Mouse (Mus musculus) gastrocnemius, postnatal 10 days (tissue): ENCODE results near the gene Ash1l. TPM values are rescaled to one million over a fixed set of nuclear protein-coding genes. Genes with fewer than 3 reads are reported as not detected.
A peak's percentile ranks its signal among the peaks of the same experiment; 100 is the strongest.

ENCODE experiments used
- DNase-seq: peaks from one replicate; pipeline ENCODE4 v3.0.0; 2021; ENCODE audit warnings: mixed read lengths
- total RNA-seq, 2 experiments: library from RNA; stranded (reverse); gene quantifications; 2 replicates each; pipeline ENCODE4 v1.2.3; 2021

The Ash1l gene
- total RNA-seq, 2 experiments from 2014 or later, result 28.8 to 35.3 TPM

DNA sequence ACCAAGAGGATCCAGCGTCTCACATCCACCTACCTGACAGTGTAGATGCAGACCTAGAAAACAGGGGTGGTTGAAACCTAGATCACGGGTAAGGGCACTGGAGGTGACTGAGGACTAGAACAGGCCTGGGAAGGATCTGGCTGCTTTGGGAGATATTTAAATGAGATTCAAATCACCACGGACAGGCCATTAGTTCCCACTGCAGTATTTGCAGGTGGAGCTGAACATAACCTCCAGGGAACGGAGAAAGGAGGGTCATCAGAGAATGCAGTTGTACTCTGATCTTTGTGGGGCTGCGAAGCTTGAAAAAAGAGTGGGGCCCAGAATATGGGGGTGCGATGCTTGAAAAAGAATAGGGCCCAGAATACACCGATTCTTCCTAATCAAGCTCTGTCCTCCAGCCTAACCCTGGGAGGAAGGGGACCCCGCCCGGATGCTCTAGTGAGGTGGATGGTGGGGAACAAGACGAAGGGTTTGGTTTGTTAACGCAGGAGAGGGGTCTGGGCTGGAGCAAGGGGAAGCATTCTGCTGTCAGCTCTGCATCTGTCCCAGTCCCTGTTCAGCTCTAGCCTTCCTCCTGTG is 142.2 kb downstream of the Ash1l start:
- DNase-seq, result no peak

GRCm38 (mm10) chr3:89093175-89093574 is 142.8 kb downstream of the Ash1l start, which contains the start of gene Rusc1:
Gene Rusc1, minus strand, starts transcription at chr3:89093311.
- peak; percentile 83 for DNase-seq

DNA sequence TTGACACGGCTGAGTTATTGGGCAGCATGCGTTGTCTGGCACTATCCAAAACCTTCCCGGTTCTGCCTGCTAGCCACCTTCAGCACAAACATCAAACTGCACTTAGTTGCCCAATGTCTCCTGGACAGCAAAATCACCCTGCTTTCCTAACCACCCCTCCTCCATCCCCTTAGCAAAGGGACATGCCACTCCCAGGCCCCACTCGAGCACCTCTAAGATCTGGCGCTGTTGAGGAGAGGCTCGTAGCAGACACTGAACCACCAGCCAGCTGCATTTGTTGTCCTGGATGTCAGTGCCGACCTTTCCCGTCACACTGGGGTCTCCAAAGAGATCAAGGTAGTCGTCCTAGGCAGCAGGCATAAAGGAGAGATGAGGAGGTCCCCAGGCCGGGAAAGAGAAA is 143.6 kb downstream of the Ash1l start:
- DNase-seq, result no peak

GRCm38 (mm10) chr3:89100811-89101210 is 150.4 kb downstream of the Ash1l start, which contains the start of gene Gm43738:
Gene Gm43738, minus strand, starts transcription at chr3:89101099.
- no peak for DNase-seq

DNA sequence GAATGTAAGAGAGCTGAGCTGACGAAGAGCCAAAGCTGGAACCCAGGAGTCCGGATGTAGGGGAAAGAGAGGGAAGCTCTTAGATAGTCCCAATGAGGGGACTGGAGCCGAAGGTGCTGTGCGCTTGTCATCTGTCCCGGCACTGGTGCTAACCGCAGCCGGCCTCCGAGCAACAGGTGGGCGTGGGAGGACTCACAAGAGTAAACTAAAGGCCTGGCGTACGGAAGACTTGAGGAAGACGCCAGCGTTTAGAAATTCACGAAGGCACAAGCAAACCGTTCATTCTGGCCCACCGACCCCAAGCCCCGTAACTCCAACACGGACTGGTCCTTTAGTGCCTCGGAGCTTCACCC is 151.0 kb downstream of the Ash1l start:
- no peak for DNase-seq

DNA sequence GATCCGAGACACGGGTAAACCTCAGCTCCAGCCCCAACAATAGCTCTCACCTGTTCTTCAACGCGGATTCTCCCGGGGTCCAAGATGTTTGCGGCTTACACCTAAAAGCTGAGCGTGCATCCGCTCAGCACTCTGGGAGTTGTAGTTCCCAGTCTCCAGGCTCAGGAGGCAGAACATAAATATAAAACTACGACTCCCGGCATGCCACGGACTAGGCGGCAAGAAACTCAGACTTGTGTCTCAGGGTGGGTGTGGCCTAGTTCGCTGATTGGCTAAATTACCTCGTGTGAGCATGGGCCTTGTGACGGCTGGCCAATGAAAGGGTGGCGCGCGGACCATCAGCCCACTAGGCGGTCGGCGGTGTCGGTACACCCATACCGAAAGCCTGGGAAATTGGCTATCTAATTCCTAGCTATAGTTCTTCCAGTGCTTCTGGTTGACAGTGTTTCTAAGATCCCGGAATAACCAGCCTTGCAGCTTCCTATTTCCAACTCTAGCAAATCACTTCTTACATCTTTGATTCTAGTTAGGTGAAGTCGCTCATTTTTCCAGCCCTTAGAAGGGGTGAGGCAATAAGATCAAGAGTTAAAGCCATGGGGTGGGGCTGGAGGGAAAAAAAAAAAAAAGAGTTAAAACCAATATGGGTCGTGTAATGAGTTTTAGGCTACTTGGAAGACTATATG is 151.5 kb downstream of the Ash1l start, which contains the start of gene Fdps:
TSS of gene Fdps (minus strand) at position 148 of the 683 bp plus-strand sequence.
- peak; percentile 84 for DNase-seq

DNA sequence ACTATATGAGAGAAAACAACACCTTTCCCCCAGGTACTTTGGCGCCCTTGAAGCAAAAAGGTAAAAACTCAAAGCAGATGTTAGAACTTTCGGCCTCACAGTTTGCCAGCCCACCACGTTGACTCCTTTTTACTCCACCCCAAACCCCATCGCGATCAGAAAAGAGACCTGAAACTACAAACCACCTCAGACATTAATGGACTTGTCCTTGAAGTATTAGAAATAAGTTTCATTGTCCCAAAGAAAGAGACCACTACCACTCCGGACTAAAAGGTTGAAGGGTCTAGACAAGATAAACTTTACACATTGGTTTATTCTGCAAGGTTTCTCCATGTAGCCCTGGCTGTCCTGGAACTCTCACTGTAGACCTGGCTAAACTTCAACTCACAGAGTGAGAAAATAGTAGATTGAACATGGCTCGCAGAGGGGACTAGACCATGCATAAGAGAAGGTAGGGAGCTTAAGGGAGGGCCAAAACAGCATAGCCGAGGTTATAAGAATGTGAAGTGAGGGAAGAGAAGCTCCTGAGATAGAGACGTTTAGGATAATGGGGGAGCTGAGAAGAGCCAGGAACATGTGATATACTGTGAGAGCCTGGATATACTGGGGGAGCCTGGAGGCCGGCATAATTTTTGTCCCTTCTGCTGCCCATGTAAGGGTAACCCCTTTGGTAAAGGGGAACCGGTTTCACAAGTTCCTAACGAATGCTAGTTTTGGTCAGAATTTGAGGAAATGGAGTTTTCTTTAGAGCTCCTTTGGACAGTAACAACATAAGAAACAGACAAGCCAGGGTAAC is 152.3 kb downstream of the Ash1l start:
- DNase-seq, result no peak

DNA sequence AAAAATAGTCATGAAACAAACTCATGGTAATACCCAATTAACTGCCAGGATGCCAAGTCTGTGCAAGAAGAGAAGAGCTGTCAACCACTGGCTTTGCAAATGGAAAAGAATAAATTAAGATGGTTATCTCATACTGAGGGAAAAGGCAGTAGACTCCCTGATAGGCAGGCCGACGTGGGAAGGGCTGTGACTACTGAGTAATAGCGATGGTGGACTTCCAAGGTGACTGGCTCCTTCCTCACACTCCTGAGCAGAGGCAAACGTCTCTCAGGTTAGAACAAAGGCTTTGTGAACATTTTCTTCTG is 152.8 kb downstream of the Ash1l start:
- no peak for DNase-seq

DNA sequence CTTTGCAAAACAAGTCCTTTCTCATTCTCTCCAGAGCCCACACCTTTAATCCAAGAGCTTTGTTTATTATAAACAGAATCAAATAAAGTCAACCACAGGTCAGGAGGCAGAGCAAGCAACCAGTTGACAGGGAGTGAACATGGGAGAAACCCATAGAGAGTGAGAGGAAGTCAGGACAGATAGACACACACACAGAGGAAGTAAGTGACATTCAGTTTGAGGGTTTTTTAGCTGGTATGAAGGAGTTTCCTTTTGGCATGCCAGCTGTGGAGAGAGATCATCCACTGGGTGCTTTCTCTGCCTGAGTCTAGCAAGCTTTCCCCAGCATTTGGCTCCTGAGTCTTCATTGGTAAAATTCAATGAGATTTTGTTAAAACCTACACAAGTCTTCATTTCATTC is 156.5 kb downstream of the Ash1l start:
- no peak for DNase-seq

DNA sequence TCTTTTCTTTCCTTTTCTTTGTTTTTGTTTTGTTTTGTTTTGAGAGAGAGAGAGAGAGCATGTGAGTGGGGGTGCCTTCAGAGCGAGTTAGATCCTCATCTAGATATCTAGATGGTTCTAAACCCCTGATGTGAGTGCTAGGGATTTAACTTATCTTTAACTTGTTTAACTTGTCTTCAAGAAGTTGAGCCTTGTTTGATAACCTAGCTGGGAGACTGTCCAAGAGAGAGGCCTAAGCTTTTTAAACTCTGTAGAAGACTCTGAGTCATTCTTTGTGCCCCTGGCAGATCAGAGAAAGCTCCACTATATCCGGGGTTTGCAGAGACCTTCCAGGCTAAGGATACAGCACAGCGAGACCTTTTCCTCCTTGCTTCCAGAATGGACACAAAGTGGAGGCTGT is 157.1 kb downstream of the Ash1l start:
- DNase-seq, result no peak

- DNase-seq, result no peak
Observed at GRCm38 (mm10) chr3:89108146-89108545, 157.7 kb downstream of the Ash1l start.

DNA sequence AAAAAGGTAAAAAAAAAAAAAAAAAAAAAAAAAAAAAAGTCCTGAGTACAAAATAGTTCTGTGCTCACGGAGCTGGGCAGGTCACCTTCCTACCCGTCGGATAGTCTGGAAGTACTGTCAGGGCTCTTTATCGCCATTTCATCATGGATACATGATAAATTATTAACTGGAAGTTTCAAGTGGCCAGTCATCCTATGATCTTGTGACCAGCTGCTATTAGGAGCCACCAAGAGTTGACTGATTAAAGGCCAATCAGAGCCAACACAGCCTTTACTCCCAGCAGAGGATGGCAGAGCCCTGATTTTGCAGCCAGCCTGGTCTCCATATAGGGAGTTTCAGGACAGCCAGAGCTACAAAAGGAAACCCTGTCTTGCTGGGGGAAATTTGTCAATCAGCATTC is 162.6 kb downstream of the Ash1l start:
- no peak for DNase-seq

- DNase-seq, result no peak
Observed at GRCm38 (mm10) chr3:89115522-89115921, 165.1 kb downstream of the Ash1l start.

DNA sequence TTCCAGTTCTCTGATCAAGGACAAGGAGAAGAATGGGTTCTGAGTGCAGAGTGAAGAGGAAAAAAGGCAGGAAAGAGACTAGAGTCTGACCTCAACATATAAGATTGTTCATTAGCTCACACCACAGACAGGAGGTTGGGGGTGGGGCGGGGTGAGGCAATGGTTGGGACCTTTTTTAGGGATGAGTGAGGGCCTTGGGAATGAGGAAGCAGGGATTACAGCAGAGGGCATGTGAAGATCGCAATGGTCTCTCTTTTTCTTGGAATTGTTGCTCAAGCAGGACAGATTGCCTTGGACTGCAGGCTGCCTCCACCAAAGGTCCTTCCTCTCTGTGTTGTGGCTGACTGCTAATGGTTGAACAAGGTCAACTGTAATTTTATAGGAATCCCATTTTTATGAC is 172.9 kb downstream of the Ash1l start:
- peak; percentile 26 for DNase-seq

- DNase-seq, result no peak
Observed at GRCm38 (mm10) chr3:89124241-89124640, 173.8 kb downstream of the Ash1l start.

DNA sequence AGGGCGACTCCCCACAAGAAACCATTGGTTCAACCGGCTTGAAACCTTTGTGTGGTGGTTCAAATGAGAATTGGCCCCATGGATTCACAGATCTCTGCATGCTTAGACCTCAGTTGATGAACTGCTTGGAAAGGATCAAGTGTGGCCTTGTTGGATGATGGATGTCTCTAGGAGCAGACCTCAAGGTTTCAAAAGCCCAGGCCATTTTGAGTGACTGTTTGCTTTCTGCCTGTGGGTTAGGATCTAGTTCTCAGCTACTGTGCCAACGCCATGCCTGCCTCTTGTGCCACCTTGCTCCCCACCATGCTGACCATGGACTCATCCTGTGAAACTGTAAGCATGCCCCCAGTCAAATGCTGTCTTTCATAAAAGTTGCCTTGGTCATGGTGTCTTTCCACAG is 175.6 kb downstream of the Ash1l start:
- no peak for DNase-seq

Other genes with a start within 250 kb of the Ash1l start
- 10 to 100 TPM; 21.9 to 23.6 TPM for gene Rit1, start 233.8 kb upstream of the Ash1l start, total RNA-seq
- 1 to 10 TPM; 4.6 to 5.4 TPM for gene Syt11, start 175.5 kb upstream of the Ash1l start, total RNA-seq
- gene Gon4l, start 115.4 kb upstream of the Ash1l start, total RNA-seq, result 10 to 100 TPM; 13.9 to 19.6 TPM
- gene Msto1, start 36.6 kb upstream of the Ash1l start, total RNA-seq, result 10 to 100 TPM; 13.8 to 18.7 TPM
- 10 to 100 TPM; 62.8 to 67.6 TPM for gene Dap3, start 559 bp downstream of the Ash1l start, total RNA-seq
- gene Rusc1, start 142.7 kb downstream of the Ash1l start, total RNA-seq, result 1 to 10 TPM; 9.7 to 9.9 TPM
- not detected for gene Gm43738, start 150.5 kb downstream of the Ash1l start, total RNA-seq
- 10 to 100 TPM; 33.7 to 35.5 TPM for gene Fdps, start 151.3 kb downstream of the Ash1l start, total RNA-seq
- gene Pklr, start 185.5 kb downstream of the Ash1l start, total RNA-seq, result under 1 TPM in 1 of 2 experiments, not detected in 1; 0.41 TPM
- gene Hcn3, start 209.6 kb downstream of the Ash1l start, total RNA-seq, result 1 to 10 TPM in 1 of 2 experiments, under 1 TPM in 1; 0.12 to 1.1 TPM
- gene Clk2, start 214.2 kb downstream of the Ash1l start, total RNA-seq, result 10 to 100 TPM; 21.5 to 32.6 TPM
- gene Scamp3, start 226.9 kb downstream of the Ash1l start, total RNA-seq, result 10 to 100 TPM; 36.7 to 40.0 TPM
- gene Fam189b, start 232.5 kb downstream of the Ash1l start, total RNA-seq, result 10 to 100 TPM; 11.1 to 12.9 TPM